Comparison of ENCODE assay signal across 8 mouse cellular contexts in the genomic region with DNA sequence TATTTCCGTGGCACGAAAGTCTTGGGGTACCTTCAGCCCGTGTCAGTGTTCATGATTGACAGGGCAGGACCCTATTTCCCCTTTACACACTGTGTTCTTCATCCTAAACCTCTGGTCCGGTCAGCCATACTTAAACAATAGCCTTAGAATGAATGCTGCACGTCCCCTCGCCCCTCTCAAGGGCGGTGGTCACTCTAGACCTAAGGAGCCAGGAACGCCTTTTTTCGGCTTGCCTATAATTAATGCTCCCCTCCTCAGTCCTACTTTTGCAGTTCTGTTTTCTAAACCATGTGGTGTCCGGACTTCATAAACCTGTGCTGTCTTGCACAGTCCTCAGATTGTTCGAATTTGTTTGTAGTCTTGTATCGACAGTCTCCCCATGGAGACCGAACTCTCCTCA. TPM values are rescaled to one million over a fixed set of nuclear protein-coding genes. Genes with fewer than 3 reads are reported as not detected.
A peak's percentile ranks its signal among the peaks of the same experiment; 100 is the strongest.
DNase-seq lines count a peak whose midpoint lies in the region; ATAC-seq and TF ChIP-seq lines count a peak whose summit lies in the region.

No protein-coding gene starts in this region.

- H3K36me3 ChIP-seq in neural tube, embryonic 11.5 days (ENCODE audit: control insufficient read depth, insufficient read depth, low read length): peaks cover 2% of the 10 kb centered on the region; the same call in 1 of the 2 replicates
- peaks cover 26% of the 10 kb centered on the region for H3K36me3 ChIP-seq in liver, embryonic 14.5 days (replicated peaks; ENCODE audit: control insufficient read depth, insufficient read depth, low read depth)

- TF ChIP-seq EP300 in liver, embryonic 14.5 days (IDR thresholded peaks at IDR 0.05; ENCODE audit: low read depth): no peak

- H3K4me1 ChIP-seq in neural tube, embryonic 11.5 days (ENCODE audit: control insufficient read depth, insufficient read depth, low read length): peaks cover 13% of the 10 kb centered on the region
- H3K4me1 ChIP-seq in liver, embryonic 14.5 days (replicated peaks; ENCODE audit: control insufficient read depth in 2 of 2, insufficient read depth in 2 of 2, low read length in 1 of 2): peaks cover 10 to 19% of the 10 kb centered on the region in 2 experiments

- peak overlapping the region; percentile 94; the same call in 1 of the 2 replicates for H3K4me3 ChIP-seq in neural tube, embryonic 11.5 days (ENCODE audit: low read depth, low read length)
- H3K4me3 ChIP-seq in liver, embryonic 14.5 days (ENCODE audit: insufficient read depth in 1 of 2, low read depth in 2 of 2, low read length in 2 of 2): no peak overlapping the region; a peak in 1 of 4 replicates

- intact Hi-C loops in left cerebral cortex, postnatal 4 days (cut with DNase I): loop anchor here (5.0 kb wide), 1 partner anchor 237 kb away; no protein-coding TSS in a partner anchor

- peak overlapping the region; percentile 99; the same call in 1 of the 2 replicates for H3K27ac ChIP-seq in neural tube, embryonic 11.5 days (ENCODE audit: low read depth, low read length)
- H3K27ac ChIP-seq in liver, embryonic 14.5 days: no peak overlapping the region

- peak; percentile 43 for DNase-seq in cerebellum, adult 9-11 months
- peak; percentile 6 for DNase-seq in neural tube, embryonic 11.5 days (ENCODE audit: low spot score)
- DNase-seq in neural tube, embryonic 10.5 days (ENCODE audit: extremely low spot score, low spot score): no peak
- DNase-seq in liver, embryonic 14.5 days (ENCODE audit: low read depth in 3 of 3, low spot score in 3 of 3): no peak
- no peak for DNase-seq in B cell, adult 2 months
- DNase-seq in left cerebral cortex, postnatal 4 days: no peak

- peak overlapping the region; percentile 100 for H3K9ac ChIP-seq in neural tube, embryonic 11.5 days (ENCODE audit: low read length)
- peak overlapping the region; percentile 99; the same call in 1 of the 2 replicates for H3K9ac ChIP-seq in liver, embryonic 14.5 days (replicated peaks)

- no peaks in the 10 kb centered on the region for H3K27me3 ChIP-seq in neural tube, embryonic 11.5 days (ENCODE audit: control insufficient read depth, insufficient read depth, low read length)
- H3K27me3 ChIP-seq in liver, embryonic 14.5 days (ENCODE audit: control insufficient read depth, insufficient read depth, low read length): no peaks in the 10 kb centered on the region; the same call in 1 of the 2 replicates

- H3K4me2 ChIP-seq in neural tube, embryonic 11.5 days (ENCODE audit: low read depth): peak overlapping the region; percentile 78
- peak overlapping the region; percentile 98 for H3K4me2 ChIP-seq in liver, embryonic 14.5 days (ENCODE audit: low read depth)

- WGBS in neural tube, embryonic 11.5 days: 36% methylated on average over 13 of the region's 13 CpGs
- 36% methylated on average over 13 of the region's 13 CpGs for WGBS in liver, embryonic 14.5 days (ENCODE audit: insufficient replicate concordance)

- ATAC-seq in cerebellum, adult (ENCODE audit: insufficient number of reproducible peaks, low FRiP score, low TSS enrichment): no peak
- no peak for ATAC-seq in neural tube, embryonic 11.5 days (ENCODE audit: insufficient read depth, low FRiP score, low TSS enrichment)
- ATAC-seq in liver, embryonic 14.5 days (ENCODE audit: insufficient read depth): no peak
- no peak for ATAC-seq in frontal cortex, adult (ENCODE audit: low TSS enrichment)

- no peak for TF ChIP-seq CTCF in liver, embryonic 14.5 days (IDR thresholded peaks at IDR 0.05; ENCODE audit: low read depth)

- H3K9me3 ChIP-seq in neural tube, embryonic 11.5 days (ENCODE audit: control insufficient read depth, low read length): no peaks in the 10 kb centered on the region
- no peaks in the 10 kb centered on the region for H3K9me3 ChIP-seq in liver, embryonic 14.5 days (ENCODE audit: control insufficient read depth, low read length)

RNA-seq across cellular contexts. Expression of a gene that starts 1.2 kb away (rescaled TPM):
- 217 and 219 TPM in 2 replicates for polyA plus RNA-seq in neural tube, embryonic 11.5 days (2014; fragmentation: Nextera tagmentation; extraction: Ambion mirVana)
- polyA plus RNA-seq in liver, embryonic 14.5 days (2012; rRNA removed): 16.9 and 19.9 TPM in 2 replicates
- 28.8 and 32.8 TPM in 2 replicates for polyA plus RNA-seq in liver, embryonic 14.5 days (2014; fragmentation: Nextera tagmentation; extraction: Ambion mirVana)
- 100 to 1,000 TPM; 114 to 124 TPM for total RNA-seq in left cerebral cortex, postnatal 4 days (2021)

RNA-seq across cellular contexts. Expression of a gene that starts 58.1 kb away (rescaled TPM):
- 122 and 124 TPM in 2 replicates for polyA plus RNA-seq in neural tube, embryonic 11.5 days (2014; fragmentation: Nextera tagmentation; extraction: Ambion mirVana)
- 5.7 and 9.3 TPM in 2 replicates for polyA plus RNA-seq in liver, embryonic 14.5 days (2012; rRNA removed)
- 15.1 and 15.5 TPM in 2 replicates for polyA plus RNA-seq in liver, embryonic 14.5 days (2014; fragmentation: Nextera tagmentation; extraction: Ambion mirVana)
- total RNA-seq in left cerebral cortex, postnatal 4 days (2021): 100 to 1,000 TPM; 116 to 118 TPM

Comparison
In these comparisons a context has a peak if more than half of its experiments do, and no peak if none do; other contexts are left out.
1. DNase-seq: peak in cerebellum, adult 9-11 months (single experiment) and neural tube, embryonic 11.5 days (single experiment); none in neural tube, embryonic 10.5 days (single experiment), liver, embryonic 14.5 days (0 of 3), B cell, adult 2 months (0 of 2) and left cerebral cortex, postnatal 4 days (single experiment).